Mouse (Mus musculus): ENCODE results near the gene Olfr995. TPM values are rescaled to one million over a fixed set of nuclear protein-coding genes. Genes with fewer than 3 reads are reported as not detected.

The Olfr995 gene
- polyA plus RNA-seq, 1 experiment = not detected

DNA sequence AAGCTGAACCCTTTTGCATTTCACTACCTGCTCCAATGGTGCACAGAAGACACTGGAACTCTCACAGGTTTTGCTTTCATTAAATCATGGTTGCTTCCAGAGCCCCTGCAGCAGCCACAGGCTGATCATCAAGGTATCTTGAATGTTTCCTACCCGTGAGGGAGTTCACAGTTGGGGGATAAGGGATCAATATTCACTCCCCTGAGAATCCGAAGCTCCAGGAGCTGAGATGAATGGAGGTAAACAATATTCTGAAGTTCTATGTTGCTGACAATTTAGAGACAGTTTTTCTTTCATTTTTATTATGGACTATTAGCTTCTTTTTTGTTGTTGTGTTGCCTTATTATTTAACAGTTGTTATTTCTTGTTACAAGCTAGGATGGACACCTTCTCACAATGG, 34.1 kb downstream of the Olfr995 start, which contains the start of gene Olfr992:
Gene Olfr992 (minus strand): TSS at position 101 of the 400 bp plus-strand sequence.
- no peak within 1 kb of the TSS for H3K27ac ChIP-seq (ENCODE audit: insufficient read depth, low read depth, low read length)
- H3K36me3 ChIP-seq (ENCODE audit: control insufficient read depth, insufficient read depth, low read length) = no peaks in the 10 kb centered on the region
- 46% methylated on average over 2 of the region's 2 CpGs for WGBS
- no peaks in the 10 kb centered on the region for H3K4me1 ChIP-seq (ENCODE audit: control insufficient read depth, insufficient read depth, low read length)
- H3K27me3 ChIP-seq (replicated peaks; ENCODE audit: control insufficient read depth, insufficient read depth, low read length) = no peaks in the 10 kb centered on the region
- H3K4me3 ChIP-seq (ENCODE audit: insufficient read depth, low read depth, low read length) = no peak within 1 kb of the TSS
- TF ChIP-seq POLR2A (IDR thresholded peaks at IDR 0.05; ENCODE audit: low read depth, low read length) = no peak
- TF ChIP-seq CTCF (conservative IDR thresholded peaks at IDR 0.05; ENCODE audit: insufficient read depth, insufficient read length, low read depth, low read length) = no peak
- no peak for DNase-seq

Other genes starting within 250 kb of the Olfr995 start
- 0.52 and 0.61 TPM in 2 replicates for gene Lrrc55, start 246.4 kb downstream of the Olfr995 start, polyA plus RNA-seq (2012; rRNA removed)
- not detected in 2 replicates for gene Olfr987, start 104.3 kb downstream of the Olfr995 start, polyA plus RNA-seq (2012; rRNA removed)
- gene Olfr988, start 80.4 kb downstream of the Olfr995 start, polyA plus RNA-seq (2012; rRNA removed) = not detected in 2 replicates
- not detected in 2 replicates for gene Olfr992, start 34.2 kb downstream of the Olfr995 start, polyA plus RNA-seq (2012; rRNA removed)
- gene Olfr993, start 28.8 kb downstream of the Olfr995 start, polyA plus RNA-seq (2012; rRNA removed) = not detected in 2 replicates
- not detected in 2 replicates for gene Olfr994, start 7.2 kb downstream of the Olfr995 start, polyA plus RNA-seq (2012; rRNA removed)
- gene 4833423E24Rik, start 75.4 kb upstream of the Olfr995 start, polyA plus RNA-seq (2012; rRNA removed) = not detected in 2 replicates
- not detected in 2 replicates for gene Olfr996, start 135.6 kb upstream of the Olfr995 start, polyA plus RNA-seq (2012; rRNA removed)
- gene Olfr998, start 145.3 kb upstream of the Olfr995 start, polyA plus RNA-seq (2012; rRNA removed) = not detected in 2 replicates
- gene Olfr1000, start 168.3 kb upstream of the Olfr995 start, polyA plus RNA-seq (2012; rRNA removed) = not detected in 2 replicates
- not detected in 2 replicates for gene Olfr1002, start 207.1 kb upstream of the Olfr995 start, polyA plus RNA-seq (2012; rRNA removed)
- not detected in 2 replicates for gene Olfr154, start 220.8 kb upstream of the Olfr995 start, polyA plus RNA-seq (2012; rRNA removed)
- not detected in 2 replicates for gene Olfr1006, start 235.1 kb upstream of the Olfr995 start, polyA plus RNA-seq (2012; rRNA removed)
- gene Olfr1008, start 245.8 kb upstream of the Olfr995 start, polyA plus RNA-seq (2012; rRNA removed) = not detected in 2 replicates